Mouse (Mus musculus) G1E (cell line): ENCODE measurements around the gene Dpyd.

Source experiments
- CTCF ChIP-seq: IDR thresholded peaks from 2 replicates; pipeline ENCODE4 v1.5.1; 2012; ENCODE audit warnings: low read depth, low read length, inconsistent platforms, mixed read lengths
- POLR2AphosphoS5 ChIP-seq: IDR thresholded peaks from 2 replicates; pipeline ENCODE4 v1.6.1; 2012; ENCODE audit warnings: low read depth, low read length, inconsistent platforms; ENCODE audit not compliant: insufficient replicate concordance
- TAL1 ChIP-seq: conservative IDR thresholded peaks from 2 replicates; pipeline ENCODE4 v1.6.1; 2012; ENCODE audit warnings: low read depth, low read length, inconsistent platforms, mixed read lengths

DNA sequence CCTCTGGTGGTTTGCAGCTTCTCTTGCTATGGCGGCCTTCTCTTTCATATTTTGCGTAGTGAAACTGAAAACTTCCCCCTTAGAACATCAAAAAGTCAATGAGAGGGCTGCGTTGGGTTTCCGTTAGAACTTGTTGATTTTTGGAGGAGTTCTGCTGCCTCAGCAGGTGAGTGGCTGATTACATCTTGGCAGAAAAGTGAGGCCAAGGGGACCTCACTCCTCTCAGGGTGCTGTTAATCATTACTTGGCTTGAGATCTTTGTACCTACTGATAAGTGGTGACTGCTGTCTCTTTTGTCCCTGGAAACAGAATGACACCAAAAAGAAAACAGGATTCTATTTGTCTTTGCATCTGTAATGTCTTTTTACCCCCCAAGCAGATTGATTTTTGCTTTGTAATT is 32.9 kb downstream of the Dpyd start:
- TF ChIP-seq TAL1 (no peak), CTCF (no peak), POLR2AphosphoS5 (no peak)
